Mouse (Mus musculus): ENCODE results near the gene Sec13. TPM values are rescaled to one million over a fixed set of nuclear protein-coding genes. Genes with fewer than 3 reads are reported as not detected.

Gene Sec13
- polyA plus RNA-seq, 1 experiment = not detected

DNA sequence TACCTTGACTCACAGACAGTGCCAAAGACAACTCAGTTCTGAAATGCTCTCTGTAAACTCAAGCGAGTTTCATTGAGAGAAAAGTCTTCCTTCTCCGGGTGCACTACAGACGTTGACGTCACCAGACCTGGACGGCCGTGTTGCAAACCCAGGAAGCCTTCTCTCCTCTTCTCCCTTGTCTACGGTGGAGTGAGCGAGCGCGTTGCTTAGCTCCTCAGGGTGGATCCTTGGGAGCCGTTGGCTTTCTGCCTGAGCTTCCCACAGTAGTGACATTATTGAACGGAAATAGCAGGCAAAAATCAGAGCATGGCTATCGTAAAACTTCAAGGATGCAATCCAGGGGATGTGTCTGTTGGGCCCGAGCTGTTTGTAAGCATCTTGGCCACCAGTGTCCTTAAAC is 6.7 kb upstream of the Sec13 start:
- WGBS = 61% methylated on average over 14 of the region's 14 CpGs
- TF ChIP-seq POLR2A (IDR thresholded peaks at IDR 0.05; ENCODE audit: insufficient read depth, low read depth, low read length) (no peak), CTCF (IDR thresholded peaks at IDR 0.05; ENCODE audit: insufficient read depth, low read depth, low read length) (no peak)
- Histone ChIP-seq H3K4me3 (ENCODE audit: insufficient read depth, low read depth, low read length) (no peak overlapping the region), H3K4me1 (ENCODE audit: control insufficient read depth, insufficient read depth, low read length) (peaks cover 18% of the 10 kb centered on the region), H3K27ac (ENCODE audit: insufficient read depth, low read depth, low read length) (no peak overlapping the region)

GRCm38 (mm10) chr6:113745117-113745516 is 4.6 kb upstream of the Sec13 start:
- H3K4me1 ChIP-seq (ENCODE audit: control insufficient read depth, insufficient read depth, low read length) = peaks cover 12% of the 10 kb centered on the region
- TF ChIP-seq POLR2A (IDR thresholded peaks at IDR 0.05; ENCODE audit: insufficient read depth, low read depth, low read length) = no peak
- no peak for TF ChIP-seq CTCF (IDR thresholded peaks at IDR 0.05; ENCODE audit: insufficient read depth, low read depth, low read length)
- H3K27ac ChIP-seq (ENCODE audit: insufficient read depth, low read depth, low read length) = no peak overlapping the region
- no peak overlapping the region for H3K4me3 ChIP-seq (ENCODE audit: insufficient read depth, low read depth, low read length)

DNA sequence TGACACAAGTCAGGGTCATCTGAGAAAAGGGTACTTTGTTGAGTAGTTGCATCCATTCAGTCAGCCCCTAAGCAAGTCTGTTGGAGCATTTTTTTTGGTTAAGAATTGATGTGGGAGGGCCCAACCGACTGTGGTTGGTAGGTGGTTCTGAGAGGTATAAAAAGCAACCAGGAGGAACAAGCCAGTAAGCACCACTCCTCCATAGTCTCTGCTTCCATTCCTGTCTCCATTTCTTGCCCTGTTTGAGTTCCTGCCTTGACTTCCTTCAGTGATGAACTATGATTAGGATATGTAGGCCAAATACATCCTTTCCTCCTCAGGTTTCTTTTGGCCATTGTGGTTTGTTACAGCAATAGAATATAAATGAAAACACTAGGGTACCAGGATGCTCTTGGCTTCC is 2.6 kb upstream of the Sec13 start:
- Histone ChIP-seq H3K27ac (ENCODE audit: insufficient read depth, low read depth, low read length) (no peak overlapping the region), H3K4me1 (ENCODE audit: control insufficient read depth, insufficient read depth, low read length) (peaks cover 8% of the 10 kb centered on the region; the same call in 1 of the 2 replicates), H3K4me3 (ENCODE audit: insufficient read depth, low read depth, low read length) (no peak overlapping the region)
- TF ChIP-seq POLR2A (IDR thresholded peaks at IDR 0.05; ENCODE audit: insufficient read depth, low read depth, low read length) = no peak
- no peak for TF ChIP-seq CTCF (IDR thresholded peaks at IDR 0.05; ENCODE audit: insufficient read depth, low read depth, low read length)
- WGBS = 16% methylated on average over 1 of the region's 1 CpGs

DNA sequence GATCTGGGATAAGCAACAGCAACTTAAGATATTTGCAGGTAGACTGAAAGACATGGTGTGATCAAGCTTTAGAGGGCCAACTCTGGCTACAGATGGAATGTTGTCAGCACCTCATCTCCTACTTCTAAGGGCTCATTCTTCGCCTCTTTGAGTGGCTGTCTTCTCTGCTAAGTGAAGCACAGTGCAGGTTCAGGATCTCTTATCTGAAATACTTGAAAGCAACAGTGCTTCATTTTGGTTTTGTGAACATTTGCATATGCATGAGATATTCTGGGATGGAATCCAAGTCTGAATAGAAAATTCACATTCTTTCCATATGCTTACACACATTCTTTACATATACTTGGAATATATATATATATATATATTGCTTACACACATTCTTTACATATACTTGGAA is 1.8 kb upstream of the Sec13 start:
- WGBS = 82% methylated on average over 1 of the region's 1 CpGs
- Histone ChIP-seq H3K4me3 (ENCODE audit: insufficient read depth, low read depth, low read length) (no peak overlapping the region), H3K27ac (ENCODE audit: insufficient read depth, low read depth, low read length) (no peak overlapping the region), H3K4me1 (ENCODE audit: control insufficient read depth, insufficient read depth, low read length) (peaks cover 8% of the 10 kb centered on the region; the same call in 1 of the 2 replicates)
- TF ChIP-seq POLR2A (IDR thresholded peaks at IDR 0.05; ENCODE audit: insufficient read depth, low read depth, low read length) (no peak), CTCF (IDR thresholded peaks at IDR 0.05; ENCODE audit: insufficient read depth, low read depth, low read length) (no peak)

- no peak overlapping the region for H3K4me3 ChIP-seq (ENCODE audit: insufficient read depth, low read depth, low read length)
- H3K27ac ChIP-seq (ENCODE audit: insufficient read depth, low read depth, low read length) = no peak overlapping the region
- 0 out of 2 replicates have a peak, but pooled peaks cover 6% of the 10 kb centered on the region for H3K4me1 ChIP-seq (ENCODE audit: control insufficient read depth, insufficient read depth, low read length)
- WGBS = 62% methylated on average over 2 of the region's 2 CpGs
- TF ChIP-seq POLR2A (IDR thresholded peaks at IDR 0.05; ENCODE audit: insufficient read depth, low read depth, low read length) = no peak
- TF ChIP-seq CTCF (IDR thresholded peaks at IDR 0.05; ENCODE audit: insufficient read depth, low read depth, low read length) = no peak
Measured at GRCm38 (mm10) chr6:113741425-113741824, 882 bp upstream of the Sec13 start.

GRCm38 (mm10) chr6:113737318-113738046 is 3.1 kb downstream of the Sec13 start:
- no peak overlapping the region for H3K27ac ChIP-seq (ENCODE audit: insufficient read depth, low read depth, low read length)
- no peak overlapping the region for H3K4me3 ChIP-seq (ENCODE audit: insufficient read depth, low read depth, low read length)
- H3K4me1 ChIP-seq (ENCODE audit: control insufficient read depth, insufficient read depth, low read length) = 0 out of 2 replicates have a peak, but pooled peaks cover 4% of the 10 kb centered on the region
- 89% methylated on average over 9 of the region's 9 CpGs for WGBS
- TF ChIP-seq CTCF (IDR thresholded peaks at IDR 0.05; ENCODE audit: insufficient read depth, low read depth, low read length) = no peak
- TF ChIP-seq POLR2A (IDR thresholded peaks at IDR 0.05; ENCODE audit: insufficient read depth, low read depth, low read length) = no peak

- Histone ChIP-seq H3K4me3 (ENCODE audit: insufficient read depth, low read depth, low read length) (no peak overlapping the region), H3K4me1 (ENCODE audit: control insufficient read depth, insufficient read depth, low read length) (no peaks in the 10 kb centered on the region), H3K27ac (ENCODE audit: insufficient read depth, low read depth, low read length) (no peak overlapping the region)
- 84% methylated on average over 3 of the region's 3 CpGs for WGBS
- TF ChIP-seq CTCF (IDR thresholded peaks at IDR 0.05; ENCODE audit: insufficient read depth, low read depth, low read length) (no peak), POLR2A (IDR thresholded peaks at IDR 0.05; ENCODE audit: insufficient read depth, low read depth, low read length) (no peak)
Measured at GRCm38 (mm10) chr6:113731296-113731695, 9.2 kb downstream of the Sec13 start.

DNA sequence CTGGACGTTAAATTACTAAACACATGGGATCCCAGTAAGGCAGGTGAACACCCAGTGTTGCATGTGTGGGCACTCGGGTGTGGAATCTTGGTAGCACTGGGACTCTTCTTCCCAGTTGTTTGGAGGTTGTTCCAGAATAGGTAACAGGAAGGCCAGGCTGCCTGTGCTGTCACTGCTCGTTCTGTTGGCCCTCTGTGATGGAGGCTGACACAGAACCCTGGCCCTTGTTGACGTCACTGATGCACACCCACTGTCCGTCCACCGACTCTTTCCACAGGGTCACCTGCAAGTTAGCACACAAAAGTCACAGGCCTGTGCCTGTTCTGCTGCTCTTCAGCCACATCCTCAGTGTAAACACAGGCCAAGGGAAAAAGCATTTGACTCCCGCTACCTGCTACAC is 12.4 kb downstream of the Sec13 start:
- no peak overlapping the region for H3K4me3 ChIP-seq (ENCODE audit: insufficient read depth, low read depth, low read length)
- TF ChIP-seq POLR2A (IDR thresholded peaks at IDR 0.05; ENCODE audit: insufficient read depth, low read depth, low read length) (no peak), CTCF (IDR thresholded peaks at IDR 0.05; ENCODE audit: insufficient read depth, low read depth, low read length) (no peak)
- no peaks in the 10 kb centered on the region for H3K4me1 ChIP-seq (ENCODE audit: control insufficient read depth, insufficient read depth, low read length)
- WGBS = 84% methylated on average over 7 of the region's 7 CpGs
- no peak overlapping the region for H3K27ac ChIP-seq (ENCODE audit: insufficient read depth, low read depth, low read length)

GRCm38 (mm10) chr6:113721061-113721460 is 19.5 kb downstream of the Sec13 start:
- Histone ChIP-seq H3K4me3 (ENCODE audit: insufficient read depth, low read depth, low read length) (no peak overlapping the region), H3K4me1 (ENCODE audit: control insufficient read depth, insufficient read depth, low read length) (no peaks in the 10 kb centered on the region), H3K27ac (ENCODE audit: insufficient read depth, low read depth, low read length) (no peak overlapping the region)
- no peak for TF ChIP-seq POLR2A (IDR thresholded peaks at IDR 0.05; ENCODE audit: insufficient read depth, low read depth, low read length)
- no peak for TF ChIP-seq CTCF (IDR thresholded peaks at IDR 0.05; ENCODE audit: insufficient read depth, low read depth, low read length)
- 95% methylated on average over 4 of the region's 4 CpGs for WGBS

Measured in olfactory bulb, adult 2 months (tissue).